Mouse (Mus musculus) thymus, adult 2 months (tissue): Measurements from ENCODE around the gene Cox19.

Experiments used
- CTCF ChIP-seq: fragments of 200-500 bp; IDR thresholded peaks from 2 replicates; pipeline ENCODE4 v1.5.1; 2012; ENCODE audit warnings: mild to moderate bottlenecking, control low read depth, low read length, moderate library complexity, borderline replicate concordance; ENCODE audit not compliant: control insufficient read depth, poor library complexity, insufficient read depth; ENCODE audit errors: extremely low read depth
- POLR2A ChIP-seq: fragments of 200-500 bp; IDR thresholded peaks from 2 replicates; pipeline ENCODE4 v1.6.1; 2012; ENCODE audit warnings: mild to moderate bottlenecking, low read length, control low read depth, moderate library complexity; ENCODE audit not compliant: control insufficient read depth, poor library complexity, insufficient read depth; ENCODE audit errors: extremely low read depth

DNA sequence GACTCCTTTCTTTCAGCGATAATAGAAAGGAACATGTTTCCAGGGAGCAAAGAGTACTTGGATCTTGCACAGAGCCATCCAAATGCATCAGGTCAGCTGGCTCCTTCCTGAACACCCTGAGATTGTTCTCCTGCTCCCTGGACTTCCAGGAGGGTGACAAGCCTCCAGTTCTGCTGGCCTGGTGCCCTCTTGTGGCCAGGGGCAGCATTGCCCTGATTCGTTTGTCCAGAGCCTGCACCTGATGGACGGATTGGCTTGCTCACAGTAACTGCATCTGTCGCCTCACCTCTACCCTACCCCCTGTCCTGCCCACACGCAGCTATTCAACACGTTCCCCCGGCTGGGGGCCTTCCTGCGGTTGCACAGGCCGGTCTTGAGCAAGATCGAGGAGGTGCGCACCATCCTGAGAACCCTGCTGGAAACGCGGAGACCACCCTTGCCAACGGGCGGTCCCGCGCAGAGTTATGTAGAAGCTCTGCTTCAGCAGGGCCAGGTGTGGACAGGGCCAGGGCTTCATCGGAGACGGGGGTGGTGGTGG, 4.1 kb upstream of the Cox19 start:
- TF ChIP-seq CTCF (peak; percentile 95), POLR2A (no peak)
